Mouse (Mus musculus) megakaryocyte-erythroid progenitor cell, adult 5-6 weeks (primary cell): Measurements from ENCODE around the gene Sh3pxd2a. TPM values are rescaled to one million over a fixed set of nuclear protein-coding genes. Genes with fewer than 3 reads are reported as not detected.

ENCODE experiments used
- total RNA-seq, 2 experiments: library from RNA; stranded (forward) in 1 of 2; stranded (reverse) in 1 of 2; fragments of 200-1000, 215-1000 nt in 1 of 2; fragments of >200 nt in 1 of 2; fragmentation: Nextera tagmentation in 1 of 2; gene quantifications; 2 replicates each; pipeline ENCODE4 v1.2.3; 2014 to 2017

Sh3pxd2a gene
- total RNA-seq, 2 experiments from 2014 or later: 0.55 to 1.0 TPM

Other genes starting within 250 kb of the Sh3pxd2a start
- 10.3 and 15.3 TPM in 2 replicates for gene Stn1, start 73.1 kb upstream of the Sh3pxd2a start, total RNA-seq (2014; fragmentation: Nextera tagmentation)
- 12.3 and 19.9 TPM in 2 replicates for gene Stn1, start 73.1 kb upstream of the Sh3pxd2a start, total RNA-seq (2017)
- gene Slk, start 115.3 kb upstream of the Sh3pxd2a start, total RNA-seq (2014; fragmentation: Nextera tagmentation): 101 and 110 TPM in 2 replicates
- 164 and 206 TPM in 2 replicates for gene Slk, start 115.3 kb upstream of the Sh3pxd2a start, total RNA-seq (2017)
- 4.0 TPM in 1 of 2 replicates, not detected in the other for gene Col17a1, start 227.7 kb upstream of the Sh3pxd2a start, total RNA-seq (2014; fragmentation: Nextera tagmentation)
- gene Col17a1, start 227.7 kb upstream of the Sh3pxd2a start, total RNA-seq (2017): 0.19 TPM in 1 of 2 replicates, not detected in the other